Mouse (Mus musculus) heart, embryonic 13.5 days (tissue): ENCODE measurements around the gene Samhd1. TPM values are rescaled to one million over a fixed set of nuclear protein-coding genes. Genes with fewer than 3 reads are reported as not detected.
A peak's percentile ranks its signal among the peaks of the same experiment; 100 is the strongest.

Experiments used
- ATAC-seq: fragments of 200-750 bp; cut with Nextera tagmentation; 2 replicates; pipeline ENCODE4 v1.8.0; 2017; ENCODE audit warnings: moderate TSS enrichment; ENCODE audit not compliant: insufficient number of reproducible peaks, low FRiP score, low TSS enrichment; ENCODE audit errors: extremely low read depth
- H3K27ac ChIP-seq: fragments of 300-500 bp; sonication (generic); replicated peaks from 2 replicates; pipeline ENCODE4 v1.5.1; 2015; ENCODE audit warnings: moderate library complexity, mild to moderate bottlenecking, inconsistent platforms
- H3K27me3 ChIP-seq: fragments of 300-500 bp; sonication (generic); replicated peaks from 2 replicates; pipeline ENCODE4 v1.6.1; 2015; ENCODE audit warnings: mild to moderate bottlenecking, inconsistent platforms
- H3K36me3 ChIP-seq: fragments of 300-500 bp; sonication (generic); 2 replicates; pipeline ENCODE4 v1.6.1; 2015; ENCODE audit warnings: mild to moderate bottlenecking, inconsistent platforms
- H3K4me1 ChIP-seq: fragments of 300-500 bp; sonication (generic); 2 replicates; pipeline ENCODE4 v1.6.1; 2015; ENCODE audit warnings: inconsistent platforms
- H3K4me2 ChIP-seq: fragments of 300-500 bp; sonication (generic); 2 replicates; pipeline ENCODE4 v1.6.1; 2015; ENCODE audit warnings: inconsistent platforms, mild to moderate bottlenecking, moderate library complexity
- H3K4me3 ChIP-seq: fragments of 300-500 bp; sonication (generic); 2 replicates; pipeline ENCODE4 v1.5.1; 2015; ENCODE audit warnings: moderate library complexity, mild to moderate bottlenecking, inconsistent platforms
- H3K9ac ChIP-seq: fragments of 300-500 bp; sonication (generic); 2 replicates; pipeline ENCODE4 v1.6.1; 2015; ENCODE audit warnings: inconsistent platforms, mild to moderate bottlenecking, moderate library complexity
- H3K9me3 ChIP-seq: fragments of 300-500 bp; sonication (generic); 2 replicates; pipeline ENCODE4 v1.6.1; 2016; ENCODE audit warnings: inconsistent platforms
- WGBS: fragments of 180-500 bp; shearing (Covaris S2); methylation state at CpG from one replicate; pipeline ENCODE4 v1.1.7; 2015; ENCODE audit warnings: mixed read lengths; 5-methylcytosine and 5-hydroxymethylcytosine counted together
- polyA plus RNA-seq: library from polyadenylated mRNA; unstranded; fragments of >200 nt; fragmentation: Nextera tagmentation; extraction: Ambion mirVana; gene quantifications from 2 replicates; pipeline ENCODE4 v1.2.1, GENCODE M21; 2015

Gene Samhd1
- polyA plus RNA-seq, 1 experiment from 2014 or later = 15.9 TPM

- ATAC-seq = no peak
- H3K9ac ChIP-seq = peak overlapping the region; percentile 26; the same call in 1 of the 2 replicates
- peaks cover 25% of the 10 kb centered on the region for H3K4me1 ChIP-seq
- H3K27ac ChIP-seq = no peak overlapping the region
- H3K4me3 ChIP-seq = no peak overlapping the region
- H3K9me3 ChIP-seq = no peaks in the 10 kb centered on the region
- no peak overlapping the region for H3K4me2 ChIP-seq
- H3K36me3 ChIP-seq = peaks cover 22% of the 10 kb centered on the region
- H3K27me3 ChIP-seq = no peaks in the 10 kb centered on the region
- WGBS = 54% methylated on average over 9 of the region's 9 CpGs
These were observed 39.9 kb downstream of the Samhd1 start for GRCm38 (mm10) chr2:157095005-157095755.

GRCm38 (mm10) chr2:157092024-157092423 lies 43.0 kb downstream of the Samhd1 start:
- Histone ChIP-seq H3K4me2 (no peak overlapping the region; the same call in 1 of the 2 replicates), H3K27ac (0 out of 2 replicates have a peak overlapping the region, but pooled peaks have one; percentile 33), H3K9ac (no peak overlapping the region), H3K27me3 (0 out of 2 replicates have a peak, but pooled peaks cover 1% of the 10 kb centered on the region), H3K9me3 (no peaks in the 10 kb centered on the region), H3K36me3 (no peaks in the 10 kb centered on the region), H3K4me1 (peaks cover 24% of the 10 kb centered on the region), H3K4me3 (no peak overlapping the region)
- whole genome bisulfite sequencing = 16% methylated on average over 8 of the region's 8 CpGs
- ATAC-seq = peak; percentile 47; the same call in 1 of the 2 replicates

GRCm38 (mm10) chr2:157087536-157088317 lies 47.3 kb downstream of the Samhd1 start:
- no peak for ATAC-seq
- Histone ChIP-seq H3K27ac (no peak overlapping the region), H3K4me2 (no peak overlapping the region), H3K27me3 (0 out of 2 replicates have a peak, but pooled peaks cover 4% of the 10 kb centered on the region), H3K9me3 (no peaks in the 10 kb centered on the region), H3K36me3 (no peaks in the 10 kb centered on the region), H3K4me1 (peaks cover 30% of the 10 kb centered on the region), H3K4me3 (no peak overlapping the region), H3K9ac (no peak overlapping the region)
- 76% methylated on average over 14 of the region's 14 CpGs for WGBS

GRCm38 (mm10) chr2:157086796-157087195 lies 48.3 kb downstream of the Samhd1 start, which contains the start of gene Tldc2:
TSS of gene Tldc2 (plus strand) at chr2:157087055.
- ATAC-seq = no peak
- H3K9me3 ChIP-seq = no peaks in the 10 kb centered on the region
- WGBS = 82% methylated on average over 8 of the region's 8 CpGs
- no peak within 1 kb of the TSS for H3K4me2 ChIP-seq
- no peaks in the 10 kb centered on the region for H3K36me3 ChIP-seq
- H3K4me1 ChIP-seq = peaks cover 30% of the 10 kb centered on the region
- no peak within 1 kb of the TSS for H3K4me3 ChIP-seq
- no peak within 1 kb of the TSS for H3K9ac ChIP-seq
- H3K27ac ChIP-seq = no peak within 1 kb of the TSS
- H3K27me3 ChIP-seq = 0 out of 2 replicates have a peak, but pooled peaks cover 4% of the 10 kb centered on the region

GRCm38 (mm10) chr2:157084831-157085585 lies 50.1 kb downstream of the Samhd1 start:
- H3K27ac ChIP-seq = no peak overlapping the region
- 80% methylated on average over 7 of the region's 7 CpGs for WGBS
- peaks cover 9% of the 10 kb centered on the region; the same call in 1 of the 2 replicates for H3K27me3 ChIP-seq
- no peak overlapping the region for H3K4me3 ChIP-seq
- H3K4me2 ChIP-seq = no peak overlapping the region
- no peak for ATAC-seq
- H3K9ac ChIP-seq = no peak overlapping the region
- peaks cover 20% of the 10 kb centered on the region for H3K4me1 ChIP-seq
- no peaks in the 10 kb centered on the region for H3K9me3 ChIP-seq
- H3K36me3 ChIP-seq = no peaks in the 10 kb centered on the region

GRCm38 (mm10) chr2:157081960-157082359 lies 53.1 kb downstream of the Samhd1 start:
- no peak for ATAC-seq
- Histone ChIP-seq H3K4me3 (no peak overlapping the region), H3K4me2 (no peak overlapping the region), H3K27me3 (peaks cover 7% of the 10 kb centered on the region; the same call in 1 of the 2 replicates), H3K27ac (no peak overlapping the region), H3K36me3 (no peaks in the 10 kb centered on the region), H3K4me1 (peaks cover 29% of the 10 kb centered on the region), H3K9me3 (no peaks in the 10 kb centered on the region), H3K9ac (no peak overlapping the region)
- 23% methylated on average over 7 of the region's 7 CpGs for WGBS

GRCm38 (mm10) chr2:157081331-157081730 lies 53.7 kb downstream of the Samhd1 start:
- no peak for ATAC-seq
- peaks cover 35% of the 10 kb centered on the region for H3K4me1 ChIP-seq
- H3K9ac ChIP-seq = no peak overlapping the region
- no peaks in the 10 kb centered on the region for H3K9me3 ChIP-seq
- peaks cover 3% of the 10 kb centered on the region for H3K36me3 ChIP-seq
- H3K27me3 ChIP-seq = peaks cover 5% of the 10 kb centered on the region; the same call in 1 of the 2 replicates
- WGBS = 92% methylated on average over 8 of the region's 8 CpGs
- H3K27ac ChIP-seq = no peak overlapping the region
- H3K4me3 ChIP-seq = no peak overlapping the region
- H3K4me2 ChIP-seq = no peak overlapping the region

- Histone ChIP-seq H3K36me3 (peaks cover 8% of the 10 kb centered on the region), H3K27ac (peak overlapping the region; percentile 94), H3K9ac (peak overlapping the region; percentile 99), H3K4me1 (peaks cover 45% of the 10 kb centered on the region), H3K4me2 (peak overlapping the region; percentile 90), H3K9me3 (no peaks in the 10 kb centered on the region), H3K4me3 (peak overlapping the region; percentile 94), H3K27me3 (peaks cover 5% of the 10 kb centered on the region; the same call in 1 of the 2 replicates)
- 11% methylated on average over 16 of the region's 16 CpGs for WGBS
- ATAC-seq = no peak
These were observed 55.3 kb downstream of the Samhd1 start for GRCm38 (mm10) chr2:157079701-157080180.

- H3K4me2 ChIP-seq = peak within 1 kb of the TSS; percentile 90
- peaks cover 5% of the 10 kb centered on the region; the same call in 1 of the 2 replicates for H3K27me3 ChIP-seq
- peaks cover 52% of the 10 kb centered on the region for H3K4me1 ChIP-seq
- H3K4me3 ChIP-seq = peak within 1 kb of the TSS; percentile 94
- peak within 1 kb of the TSS; percentile 99 for H3K9ac ChIP-seq
- peaks cover 8% of the 10 kb centered on the region for H3K36me3 ChIP-seq
- no peaks in the 10 kb centered on the region for H3K9me3 ChIP-seq
- H3K27ac ChIP-seq = peak within 1 kb of the TSS; percentile 94
- under 1% methylated on average over 120 of the region's 136 CpGs for WGBS
- peak; percentile 57 for ATAC-seq
These were observed 56.0 kb downstream of the Samhd1 start, which contains the start of gene Soga1 for GRCm38 (mm10) chr2:157078793-157079700. TSS of gene Soga1 (minus strand) at chr2:157079254.
